Mouse (Mus musculus) heart, embryonic 11.5 days (tissue): Measurements from ENCODE around the gene 1600002K03Rik. TPM values are rescaled to one million over a fixed set of nuclear protein-coding genes. Genes with fewer than 3 reads are reported as not detected.
A peak's percentile ranks its signal among the peaks of the same experiment; 100 is the strongest.
"Not testable (repeated sequence)": the region's sequence is repeated elsewhere in the genome, so short reads cannot be mapped to it uniquely, and the experiment has no call there.

Experiments
- ATAC-seq: fragments of 200-750 bp; cut with Nextera tagmentation; replicated peaks from 2 replicates; pipeline ENCODE4 v1.8.0; 2017; ENCODE audit warnings: moderate library complexity; ENCODE audit not compliant: insufficient number of reproducible peaks, low FRiP score, low TSS enrichment
- H3K27ac ChIP-seq: fragments of 300-500 bp; sonication (generic); 2 replicates; pipeline ENCODE4 v1.5.1; 2014; ENCODE audit warnings: mild to moderate bottlenecking, low read depth, low read length
- H3K27me3 ChIP-seq: fragments of 300-500 bp; sonication (generic); 2 replicates; pipeline ENCODE4 v1.6.1; 2014; ENCODE audit warnings: mild to moderate bottlenecking, low read length, mixed read lengths; ENCODE audit not compliant: control insufficient read depth, insufficient read depth
- H3K36me3 ChIP-seq: fragments of 300-500 bp; sonication (generic); 2 replicates; pipeline ENCODE4 v1.6.1; 2014; ENCODE audit warnings: mild to moderate bottlenecking, low read length, moderate library complexity, mixed read lengths; ENCODE audit not compliant: control insufficient read depth, insufficient read depth
- H3K4me1 ChIP-seq: fragments of 300-500 bp; sonication (generic); 2 replicates; pipeline ENCODE4 v1.6.1; 2014; ENCODE audit warnings: low read length; ENCODE audit not compliant: control insufficient read depth, insufficient read depth
- H3K4me2 ChIP-seq: fragments of 300-500 bp; sonication (generic); 2 replicates; pipeline ENCODE4 v1.6.1; 2014; ENCODE audit warnings: mild to moderate bottlenecking, moderate library complexity
- H3K4me3 ChIP-seq: fragments of 300-500 bp; sonication (generic); 2 replicates; pipeline ENCODE4 v1.5.1; 2014; ENCODE audit warnings: low read depth, low read length
- H3K9ac ChIP-seq: fragments of 300-500 bp; sonication (generic); 2 replicates; pipeline ENCODE4 v1.6.1; 2014; ENCODE audit warnings: mild to moderate bottlenecking, low read depth, low read length, moderate library complexity
- H3K9me3 ChIP-seq: fragments of 300-500 bp; sonication (generic); replicated peaks from 2 replicates; pipeline ENCODE4 v1.6.1; 2016; ENCODE audit warnings: low read length; ENCODE audit not compliant: control insufficient read depth
- WGBS: fragments of 180-500 bp; shearing (Covaris S2); extraction: QIAGEN DNeasy Blood & Tissue Kit; methylation state at CpG from one replicate; pipeline ENCODE4 v1.1.7; 2014; ENCODE audit not compliant: insufficient replicate concordance; 5-methylcytosine and 5-hydroxymethylcytosine counted together
- polyA plus RNA-seq: library from polyadenylated mRNA; unstranded; fragments of >200 nt; fragmentation: Nextera tagmentation; extraction: Ambion mirVana; gene quantifications from 2 replicates; pipeline ENCODE4 v1.2.1, GENCODE M21; 2014

1600002K03Rik gene
- polyA plus RNA-seq, 1 experiment from 2014 or later, result 12.4 TPM

- peak overlapping the region; percentile 90 for H3K4me2 ChIP-seq
- 7% methylated on average over 7 of the region's 7 CpGs for WGBS
- H3K4me3 ChIP-seq, result peak overlapping the region; percentile 44
- no peaks in the 10 kb centered on the region for H3K9me3 ChIP-seq
- H3K36me3 ChIP-seq, result peaks cover 5% of the 10 kb centered on the region
- H3K27ac ChIP-seq, result peak overlapping the region; percentile 99
- no peaks in the 10 kb centered on the region for H3K27me3 ChIP-seq
- ATAC-seq, result no peak
- peaks cover 89% of the 10 kb centered on the region for H3K4me1 ChIP-seq
- H3K9ac ChIP-seq, result peak overlapping the region; percentile 65
Measured at GRCm38 (mm10) chr10:80161522-80162242, 11.1 kb upstream of the 1600002K03Rik start.

- Histone ChIP-seq H3K9ac (no peak overlapping the region), H3K36me3 (no peaks in the 10 kb centered on the region; the same call in 1 of the 2 replicates), H3K4me1 (peaks cover 87% of the 10 kb centered on the region), H3K27me3 (no peaks in the 10 kb centered on the region), H3K4me3 (no peak overlapping the region), H3K27ac (peak overlapping the region; percentile 99), H3K4me2 (no peak overlapping the region; the same call in 1 of the 2 replicates), H3K9me3 (no peaks in the 10 kb centered on the region)
- 74% methylated on average over 3 of the region's 3 CpGs for WGBS
- no peak for ATAC-seq
Measured at GRCm38 (mm10) chr10:80162243-80162608, 10.5 kb upstream of the 1600002K03Rik start.

- H3K4me1 ChIP-seq, result peaks cover 81% of the 10 kb centered on the region
- H3K9ac ChIP-seq, result peak overlapping the region; percentile 6; the same call in 1 of the 2 replicates
- no peak overlapping the region for H3K4me3 ChIP-seq
- 77% methylated on average over 6 of the region's 6 CpGs for WGBS
- H3K27me3 ChIP-seq, result no peaks in the 10 kb centered on the region
- no peaks in the 10 kb centered on the region for H3K36me3 ChIP-seq
- H3K27ac ChIP-seq, result peak overlapping the region; percentile 99
- no peaks in the 10 kb centered on the region for H3K9me3 ChIP-seq
- no peak overlapping the region for H3K4me2 ChIP-seq
- no peak for ATAC-seq
Measured at GRCm38 (mm10) chr10:80162716-80163299, 9.9 kb upstream of the 1600002K03Rik start.

GRCm38 (mm10) chr10:80163721-80164120 is 9.0 kb upstream of the 1600002K03Rik start:
- Histone ChIP-seq H3K4me3 (0 out of 2 replicates have a peak overlapping the region, but pooled peaks have one; percentile 46), H3K9ac (peak overlapping the region; percentile 72), H3K36me3 (no peaks in the 10 kb centered on the region), H3K27me3 (no peaks in the 10 kb centered on the region), H3K4me2 (peak overlapping the region; percentile 97), H3K9me3 (no peaks in the 10 kb centered on the region), H3K4me1 (peaks cover 74% of the 10 kb centered on the region), H3K27ac (peak overlapping the region; percentile 55; the same call in 1 of the 2 replicates)
- ATAC-seq, result no peak
- WGBS, result 37% methylated on average over 8 of the region's 8 CpGs

- peak overlapping the region; percentile 46 for H3K4me3 ChIP-seq
- peak overlapping the region; percentile 100 for H3K27ac ChIP-seq
- peak overlapping the region; percentile 72 for H3K9ac ChIP-seq
- ATAC-seq, result no peak; the same call in 1 of the 2 replicates
- H3K36me3 ChIP-seq, result no peaks in the 10 kb centered on the region
- peaks cover 74% of the 10 kb centered on the region for H3K4me1 ChIP-seq
- 8% methylated on average over 43 of the region's 44 CpGs for WGBS
- peak overlapping the region; percentile 97 for H3K4me2 ChIP-seq
- no peaks in the 10 kb centered on the region for H3K9me3 ChIP-seq
- no peaks in the 10 kb centered on the region for H3K27me3 ChIP-seq
Measured at GRCm38 (mm10) chr10:80164161-80164997, 8.4 kb upstream of the 1600002K03Rik start.

- Histone ChIP-seq H3K4me1 (peaks cover 73% of the 10 kb centered on the region), H3K4me2 (peak overlapping the region; percentile 97), H3K27me3 (no peaks in the 10 kb centered on the region), H3K27ac (peak overlapping the region; percentile 100), H3K4me3 (peak overlapping the region; percentile 46), H3K9ac (peak overlapping the region; percentile 72), H3K36me3 (peaks cover 3% of the 10 kb centered on the region), H3K9me3 (no peaks in the 10 kb centered on the region)
- peak; percentile 34 for ATAC-seq
- WGBS, result under 1% methylated on average over 17 of the region's 17 CpGs
Measured at GRCm38 (mm10) chr10:80164998-80165344, 7.8 kb upstream of the 1600002K03Rik start.

- Histone ChIP-seq H3K27me3 (no peaks in the 10 kb centered on the region), H3K36me3 (peaks cover 9% of the 10 kb centered on the region), H3K9me3 (no peaks in the 10 kb centered on the region), H3K9ac (peak within 1 kb of the TSS; percentile 72), H3K4me2 (peak within 1 kb of the TSS; percentile 97), H3K4me3 (peak within 1 kb of the TSS; percentile 46), H3K27ac (peak within 1 kb of the TSS; percentile 100), H3K4me1 (peaks cover 68% of the 10 kb centered on the region)
- no peak for ATAC-seq
- WGBS, result 11% methylated on average over 20 of the region's 20 CpGs
Measured at GRCm38 (mm10) chr10:80165392-80166128, 7.2 kb upstream of the 1600002K03Rik start, which contains the start of gene Cirbp. Gene Cirbp (plus strand): TSS chr10:80165985.

GRCm38 (mm10) chr10:80166136-80166535 is 6.6 kb upstream of the 1600002K03Rik start:
- H3K36me3 ChIP-seq, result peaks cover 13% of the 10 kb centered on the region
- H3K9me3 ChIP-seq, H3K27me3 ChIP-seq, ATAC-seq: not testable (repeated sequence)
- H3K4me2 ChIP-seq, result peak overlapping the region; percentile 97
- WGBS, result 76% methylated on average over 4 of the region's 4 CpGs
- peak overlapping the region; percentile 50; the same call in 1 of the 2 replicates for H3K9ac ChIP-seq
- peak overlapping the region; percentile 100 for H3K27ac ChIP-seq
- peaks cover 62% of the 10 kb centered on the region for H3K4me1 ChIP-seq
- peak overlapping the region; percentile 46; the same call in 1 of the 2 replicates for H3K4me3 ChIP-seq
